Mouse (Mus musculus) heart, embryonic 16.5 days (tissue): ENCODE results near the gene Pkd2l1. TPM values are rescaled to one million over a fixed set of nuclear protein-coding genes. Genes with fewer than 3 reads are reported as not detected.

Experiments used
- ATAC-seq: fragments of 200-750 bp; cut with Nextera tagmentation; replicated peaks from 2 replicates; pipeline ENCODE4 v1.8.0; 2017; ENCODE audit warnings: moderate number of reproducible peaks; ENCODE audit not compliant: insufficient read depth, low FRiP score; ENCODE audit errors: extremely low read depth
- H3K27ac ChIP-seq: fragments of 300-500 bp; sonication (generic); 2 replicates; pipeline ENCODE4 v1.5.1; 2014; ENCODE audit warnings: mild to moderate bottlenecking, low read length, control low read depth, moderate library complexity
- H3K27me3 ChIP-seq: fragments of 300-500 bp; sonication (generic); 2 replicates; pipeline ENCODE4 v1.6.1; 2014; ENCODE audit warnings: low read length, mixed read lengths; ENCODE audit not compliant: control insufficient read depth, insufficient read depth
- H3K36me3 ChIP-seq: fragments of 300-500 bp; sonication (generic); 2 replicates; pipeline ENCODE4 v1.6.1; 2014; ENCODE audit not compliant: control insufficient read depth, insufficient read depth
- H3K4me1 ChIP-seq: fragments of 300-500 bp; sonication (generic); 2 replicates; pipeline ENCODE4 v1.6.1; 2014; ENCODE audit warnings: low read length, mixed read lengths; ENCODE audit not compliant: control insufficient read depth, insufficient read depth
- H3K4me2 ChIP-seq: fragments of 300-500 bp; sonication (generic); 2 replicates; pipeline ENCODE4 v1.6.1; 2014; ENCODE audit warnings: low read depth, mild to moderate bottlenecking, control low read depth, low read length
- H3K4me3 ChIP-seq: fragments of 300-500 bp; sonication (generic); 2 replicates; pipeline ENCODE4 v1.5.1; 2014; ENCODE audit warnings: mild to moderate bottlenecking, control low read depth, low read length
- H3K9ac ChIP-seq: fragments of 300-500 bp; sonication (generic); 2 replicates; pipeline ENCODE4 v1.6.1; 2014; ENCODE audit warnings: low read length, control low read depth
- H3K9me3 ChIP-seq: fragments of 300-500 bp; sonication (generic); replicated peaks from 2 replicates; pipeline ENCODE4 v1.6.1; 2016; ENCODE audit warnings: low read length; ENCODE audit not compliant: control insufficient read depth
- WGBS: fragments of 180-500 bp; shearing (Covaris S2); extraction: QIAGEN DNeasy Blood & Tissue Kit; methylation state at CpG from one replicate; pipeline ENCODE4 v1.1.7; 2014; 5-methylcytosine and 5-hydroxymethylcytosine counted together
- polyA plus RNA-seq: library from polyadenylated mRNA; unstranded; fragments of >200 nt; fragmentation: Nextera tagmentation; extraction: Ambion mirVana; gene quantifications from 2 replicates; pipeline ENCODE4 v1.2.1, GENCODE M21; 2015

Gene Pkd2l1
- 0.04 TPM in 1 of 2 replicates, not detected in the other for polyA plus RNA-seq

GRCm38 (mm10) chr19:44192342-44192741 is at the start of gene Pkd2l1:
Gene Pkd2l1 (minus strand): TSS chr19:44192442.
- Histone ChIP-seq H3K9ac (no peak within 1 kb of the TSS), H3K27ac (no peak within 1 kb of the TSS), H3K4me1 (no peaks in the 10 kb centered on the region), H3K4me2 (no peak within 1 kb of the TSS), H3K4me3 (no peak within 1 kb of the TSS), H3K27me3 (no peaks in the 10 kb centered on the region), H3K36me3 (no peaks in the 10 kb centered on the region), H3K9me3 (no peaks in the 10 kb centered on the region)
- WGBS: 33% methylated on average over 3 of the region's 3 CpGs
- ATAC-seq: no peak

GRCm38 (mm10) chr19:44238906-44239305 is 46.7 kb upstream of the Pkd2l1 start:
- no peak overlapping the region for H3K4me3 ChIP-seq
- H3K4me2 ChIP-seq: no peak overlapping the region
- peaks cover 3% of the 10 kb centered on the region; the same call in 1 of the 2 replicates for H3K4me1 ChIP-seq
- H3K9me3 ChIP-seq: no peaks in the 10 kb centered on the region
- 73% methylated on average over 2 of the region's 2 CpGs for WGBS
- H3K27me3 ChIP-seq: no peaks in the 10 kb centered on the region
- H3K36me3 ChIP-seq: no peaks in the 10 kb centered on the region
- H3K27ac ChIP-seq: no peak overlapping the region
- H3K9ac ChIP-seq: no peak overlapping the region
- ATAC-seq: no peak

GRCm38 (mm10) chr19:44237471-44238006 is 45.3 kb upstream of the Pkd2l1 start:
- Histone ChIP-seq H3K27ac (no peak overlapping the region), H3K9ac (no peak overlapping the region), H3K4me2 (peak overlapping the region; percentile 60), H3K4me1 (peaks cover 3% of the 10 kb centered on the region; the same call in 1 of the 2 replicates), H3K9me3 (no peaks in the 10 kb centered on the region), H3K27me3 (no peaks in the 10 kb centered on the region), H3K4me3 (peak overlapping the region; percentile 24), H3K36me3 (no peaks in the 10 kb centered on the region)
- ATAC-seq: no peak
- 14% methylated on average over 19 of the region's 19 CpGs for WGBS

GRCm38 (mm10) chr19:44231608-44232151 is 39.4 kb upstream of the Pkd2l1 start:
- no peaks in the 10 kb centered on the region for H3K9me3 ChIP-seq
- H3K4me3 ChIP-seq: no peak overlapping the region
- no peaks in the 10 kb centered on the region for H3K27me3 ChIP-seq
- ATAC-seq: no peak
- H3K4me2 ChIP-seq: no peak overlapping the region
- H3K36me3 ChIP-seq: no peaks in the 10 kb centered on the region
- 77% methylated on average over 4 of the region's 4 CpGs for WGBS
- no peak overlapping the region for H3K27ac ChIP-seq
- H3K9ac ChIP-seq: no peak overlapping the region
- no peaks in the 10 kb centered on the region for H3K4me1 ChIP-seq

GRCm38 (mm10) chr19:44230212-44230611 is 38.0 kb upstream of the Pkd2l1 start:
- H3K36me3 ChIP-seq: no peaks in the 10 kb centered on the region
- H3K9me3 ChIP-seq: no peaks in the 10 kb centered on the region
- H3K27ac ChIP-seq: no peak overlapping the region
- no peak overlapping the region for H3K4me3 ChIP-seq
- no peak for ATAC-seq
- no peaks in the 10 kb centered on the region for H3K4me1 ChIP-seq
- 67% methylated on average over 3 of the region's 3 CpGs for WGBS
- no peaks in the 10 kb centered on the region for H3K27me3 ChIP-seq
- H3K9ac ChIP-seq: no peak overlapping the region
- no peak overlapping the region for H3K4me2 ChIP-seq

- H3K4me3 ChIP-seq: no peak overlapping the region
- no peaks in the 10 kb centered on the region for H3K36me3 ChIP-seq
- H3K4me2 ChIP-seq: no peak overlapping the region
- H3K9me3 ChIP-seq: no peaks in the 10 kb centered on the region
- no peaks in the 10 kb centered on the region for H3K4me1 ChIP-seq
- WGBS: 65% methylated on average over 2 of the region's 2 CpGs
- no peak overlapping the region for H3K9ac ChIP-seq
- H3K27me3 ChIP-seq: no peaks in the 10 kb centered on the region
- H3K27ac ChIP-seq: no peak overlapping the region
- ATAC-seq: no peak
Observed at GRCm38 (mm10) chr19:44229776-44230175, 37.5 kb upstream of the Pkd2l1 start.

- ATAC-seq: no peak
- H3K4me2 ChIP-seq: no peak overlapping the region
- no peaks in the 10 kb centered on the region for H3K36me3 ChIP-seq
- no peaks in the 10 kb centered on the region for H3K27me3 ChIP-seq
- no peaks in the 10 kb centered on the region for H3K4me1 ChIP-seq
- 64% methylated on average over 5 of the region's 5 CpGs for WGBS
- H3K9me3 ChIP-seq: no peaks in the 10 kb centered on the region
- H3K9ac ChIP-seq: no peak overlapping the region
- no peak overlapping the region for H3K4me3 ChIP-seq
- no peak overlapping the region for H3K27ac ChIP-seq
Observed at GRCm38 (mm10) chr19:44225728-44226127, 33.5 kb upstream of the Pkd2l1 start.

GRCm38 (mm10) chr19:44217958-44218525 is 25.8 kb upstream of the Pkd2l1 start:
- H3K9me3 ChIP-seq: no peaks in the 10 kb centered on the region
- H3K9ac ChIP-seq: no peak overlapping the region
- H3K36me3 ChIP-seq: no peaks in the 10 kb centered on the region
- WGBS: 61% methylated on average over 3 of the region's 3 CpGs
- H3K4me2 ChIP-seq: no peak overlapping the region
- no peaks in the 10 kb centered on the region for H3K4me1 ChIP-seq
- H3K27ac ChIP-seq: no peak overlapping the region
- no peaks in the 10 kb centered on the region for H3K27me3 ChIP-seq
- ATAC-seq: no peak
- H3K4me3 ChIP-seq: no peak overlapping the region

- no peaks in the 10 kb centered on the region for H3K27me3 ChIP-seq
- H3K4me3 ChIP-seq: no peak overlapping the region
- no peaks in the 10 kb centered on the region for H3K9me3 ChIP-seq
- no peak overlapping the region for H3K27ac ChIP-seq
- no peak overlapping the region for H3K9ac ChIP-seq
- no peak overlapping the region for H3K4me2 ChIP-seq
- no peaks in the 10 kb centered on the region for H3K4me1 ChIP-seq
- H3K36me3 ChIP-seq: no peaks in the 10 kb centered on the region
- no peak for ATAC-seq
- WGBS: 74% methylated on average over 12 of the region's 12 CpGs
Observed at GRCm38 (mm10) chr19:44215255-44215654, 23.0 kb upstream of the Pkd2l1 start.
